Mouse (Mus musculus) intestine, postnatal 0 days (tissue): ENCODE data around the gene Mrtfb. TPM values are rescaled to one million over a fixed set of nuclear protein-coding genes. Genes with fewer than 3 reads are reported as not detected.

Experiments
- ATAC-seq: fragments of 200-750 bp; cut with Nextera tagmentation; 2 replicates; pipeline ENCODE4 v1.8.0; 2017; ENCODE audit warnings: mild to moderate bottlenecking, moderate TSS enrichment, moderate library complexity
- H3K27ac ChIP-seq: fragments of 300-500 bp; sonication (generic); 2 replicates; pipeline ENCODE4 v1.5.1; 2014; ENCODE audit warnings: mild to moderate bottlenecking, low read depth, low read length, moderate library complexity
- H3K27me3 ChIP-seq: fragments of 300-500 bp; sonication (generic); replicated peaks from 2 replicates; pipeline ENCODE4 v1.6.1; 2014; ENCODE audit warnings: low read length, mixed read lengths; ENCODE audit not compliant: control insufficient read depth, insufficient read depth
- H3K36me3 ChIP-seq: fragments of 300-500 bp; sonication (generic); 2 replicates; pipeline ENCODE4 v1.6.1; 2014; ENCODE audit warnings: mild to moderate bottlenecking, moderate library complexity; ENCODE audit not compliant: control insufficient read depth, insufficient read depth
- H3K4me1 ChIP-seq: fragments of 300-500 bp; sonication (generic); replicated peaks from 2 replicates; pipeline ENCODE4 v1.6.1; 2014; ENCODE audit warnings: antibody characterized with exemption, low read length, mixed read lengths; ENCODE audit not compliant: control insufficient read depth, insufficient read depth
- H3K4me2 ChIP-seq: fragments of 300-500 bp; sonication (generic); replicated peaks from 2 replicates; pipeline ENCODE4 v1.6.1; 2014; ENCODE audit warnings: low read depth, mild to moderate bottlenecking, moderate library complexity
- H3K4me3 ChIP-seq: fragments of 300-500 bp; sonication (generic); 2 replicates; pipeline ENCODE4 v1.5.1; 2014; ENCODE audit warnings: low read depth, low read length
- H3K9ac ChIP-seq: fragments of 300-500 bp; sonication (generic); 2 replicates; pipeline ENCODE4 v1.6.1; 2014; ENCODE audit warnings: mild to moderate bottlenecking, low read depth, low read length
- H3K9me3 ChIP-seq: fragments of 300-500 bp; sonication (generic); 2 replicates; pipeline ENCODE4 v1.6.1; 2016; ENCODE audit warnings: mixed run types; ENCODE audit not compliant: control insufficient read depth
- CTCF ChIP-seq: sonication (generic); IDR thresholded peaks from 2 replicates; pipeline ENCODE4 v1.5.1; 2016; ENCODE audit warnings: low read depth, mild to moderate bottlenecking, control low read depth, antibody characterized with exemption, moderate library complexity
- WGBS: fragments of 180-500 bp; shearing (Covaris S2); extraction: QIAGEN DNeasy Blood & Tissue Kit; methylation state at CpG from one replicate; pipeline ENCODE4 v1.1.7; 2014; 5-methylcytosine and 5-hydroxymethylcytosine counted together
- polyA plus RNA-seq: library from polyadenylated mRNA; unstranded; fragments of >200 nt; fragmentation: Nextera tagmentation; extraction: Ambion mirVana; gene quantifications from 2 replicates; pipeline ENCODE4 v1.2.1, GENCODE M21; 2015

Mrtfb gene
- polyA plus RNA-seq, 1 experiment from 2014 or later = 14.2 TPM

- H3K36me3 ChIP-seq = no peaks in the 10 kb centered on the region
- 0 out of 2 replicates have a peak, but pooled peaks have one; percentile 7 for ATAC-seq
- peak overlapping the region; percentile 100 for H3K4me2 ChIP-seq
- 0 out of 2 replicates have a peak, but pooled peaks cover 4% of the 10 kb centered on the region for H3K27me3 ChIP-seq
- peak overlapping the region; percentile 37 for H3K9ac ChIP-seq
- H3K4me3 ChIP-seq = peak overlapping the region; percentile 76
- 9% methylated on average over 11 of the region's 11 CpGs for WGBS
- H3K4me1 ChIP-seq = peaks cover 6% of the 10 kb centered on the region; the same call in 1 of the 2 replicates
- H3K27ac ChIP-seq = no peak overlapping the region
- TF ChIP-seq CTCF = no peak
- no peaks in the 10 kb centered on the region for H3K9me3 ChIP-seq
Observed at GRCm38 (mm10) chr16:13446971-13447283, 190.6 kb downstream of the Mrtfb start.

- H3K4me2 ChIP-seq = peak overlapping the region; percentile 100
- peak overlapping the region; percentile 76 for H3K4me3 ChIP-seq
- H3K36me3 ChIP-seq = no peaks in the 10 kb centered on the region
- peak; percentile 51 for ATAC-seq
- H3K27ac ChIP-seq = no peak overlapping the region
- H3K9me3 ChIP-seq = no peaks in the 10 kb centered on the region
- H3K9ac ChIP-seq = peak overlapping the region; percentile 67
- 0 out of 2 replicates have a peak, but pooled peaks cover 4% of the 10 kb centered on the region for H3K27me3 ChIP-seq
- H3K4me1 ChIP-seq = peaks cover 6% of the 10 kb centered on the region; the same call in 1 of the 2 replicates
- 1% methylated on average over 37 of the region's 43 CpGs for WGBS
- TF ChIP-seq CTCF = no peak
Observed at GRCm38 (mm10) chr16:13447284-13448050, 191.2 kb downstream of the Mrtfb start.

- peak overlapping the region; percentile 100 for H3K4me2 ChIP-seq
- under 1% methylated on average over 52 of the region's 52 CpGs for WGBS
- H3K4me1 ChIP-seq = peaks cover 6% of the 10 kb centered on the region; the same call in 1 of the 2 replicates
- ATAC-seq = peak; percentile 48
- no peaks in the 10 kb centered on the region for H3K36me3 ChIP-seq
- TF ChIP-seq CTCF = no peak
- 0 out of 2 replicates have a peak, but pooled peaks cover 4% of the 10 kb centered on the region for H3K27me3 ChIP-seq
- H3K4me3 ChIP-seq = peak overlapping the region; percentile 76
- H3K27ac ChIP-seq = no peak overlapping the region
- peak overlapping the region; percentile 67 for H3K9ac ChIP-seq
- no peaks in the 10 kb centered on the region for H3K9me3 ChIP-seq
Observed at GRCm38 (mm10) chr16:13448051-13448705, 191.9 kb downstream of the Mrtfb start.

- WGBS = 34% methylated on average over 8 of the region's 8 CpGs
- peak overlapping the region; percentile 100 for H3K4me2 ChIP-seq
Observed at GRCm38 (mm10) chr16:13448706-13449090, 192.4 kb downstream of the Mrtfb start.

GRCm38 (mm10) chr16:13449491-13449890 lies 193.2 kb downstream of the Mrtfb start:
- ATAC-seq = no peak
- no peaks in the 10 kb centered on the region for H3K36me3 ChIP-seq
- no peak for TF ChIP-seq CTCF
- no peak overlapping the region for H3K27ac ChIP-seq
- H3K27me3 ChIP-seq = 0 out of 2 replicates have a peak, but pooled peaks cover 4% of the 10 kb centered on the region
- no peak overlapping the region for H3K9ac ChIP-seq
- H3K4me2 ChIP-seq = no peak overlapping the region
- no peak overlapping the region for H3K4me3 ChIP-seq
- WGBS = 60% methylated on average over 13 of the region's 13 CpGs
- no peaks in the 10 kb centered on the region for H3K9me3 ChIP-seq
- H3K4me1 ChIP-seq = peaks cover 6% of the 10 kb centered on the region; the same call in 1 of the 2 replicates

More at GRCm38 (mm10) chr16:13448706-13449090, 192.4 kb downstream of the Mrtfb start:
- TF ChIP-seq CTCF = no peak
- Histone ChIP-seq H3K27ac (no peak overlapping the region), H3K9me3 (no peaks in the 10 kb centered on the region), H3K9ac (peak overlapping the region; percentile 67; the same call in 1 of the 2 replicates), H3K4me1 (peaks cover 6% of the 10 kb centered on the region; the same call in 1 of the 2 replicates), H3K36me3 (no peaks in the 10 kb centered on the region), H3K4me3 (peak overlapping the region; percentile 76), H3K27me3 (0 out of 2 replicates have a peak, but pooled peaks cover 4% of the 10 kb centered on the region)
- ATAC-seq = no peak

GRCm38 (mm10) chr16:13450831-13451230 lies 194.6 kb downstream of the Mrtfb start:
- 51% methylated on average over 7 of the region's 7 CpGs for WGBS
- H3K27ac ChIP-seq = no peak overlapping the region
- TF ChIP-seq CTCF = no peak
- H3K9me3 ChIP-seq = no peaks in the 10 kb centered on the region
- no peak overlapping the region for H3K4me3 ChIP-seq
- no peak overlapping the region for H3K4me2 ChIP-seq
- H3K9ac ChIP-seq = no peak overlapping the region
- no peak for ATAC-seq
- 0 out of 2 replicates have a peak, but pooled peaks cover 4% of the 10 kb centered on the region for H3K27me3 ChIP-seq
- no peaks in the 10 kb centered on the region for H3K36me3 ChIP-seq
- H3K4me1 ChIP-seq = peaks cover 6% of the 10 kb centered on the region; the same call in 1 of the 2 replicates
